Mouse (Mus musculus): Measurements from ENCODE around the gene Lrp3.

- TF ChIP-seq CTCF (IDR thresholded peaks at IDR 0.05; ENCODE audit: borderline replicate concordance, insufficient read depth, low read length) (no peak), POLR2A (IDR thresholded peaks at IDR 0.05; ENCODE audit: low read depth, low read length) (no peak)
Observed at GRCm38 (mm10) chr7:35163600-35163999, 51.7 kb downstream of the Lrp3 start.

Measured in embryonic fibroblast, embryonic 13.5 days (primary cell).